Mouse (Mus musculus): ENCODE results near the gene Adgrg6.

The Adgrg6 gene

DNA sequence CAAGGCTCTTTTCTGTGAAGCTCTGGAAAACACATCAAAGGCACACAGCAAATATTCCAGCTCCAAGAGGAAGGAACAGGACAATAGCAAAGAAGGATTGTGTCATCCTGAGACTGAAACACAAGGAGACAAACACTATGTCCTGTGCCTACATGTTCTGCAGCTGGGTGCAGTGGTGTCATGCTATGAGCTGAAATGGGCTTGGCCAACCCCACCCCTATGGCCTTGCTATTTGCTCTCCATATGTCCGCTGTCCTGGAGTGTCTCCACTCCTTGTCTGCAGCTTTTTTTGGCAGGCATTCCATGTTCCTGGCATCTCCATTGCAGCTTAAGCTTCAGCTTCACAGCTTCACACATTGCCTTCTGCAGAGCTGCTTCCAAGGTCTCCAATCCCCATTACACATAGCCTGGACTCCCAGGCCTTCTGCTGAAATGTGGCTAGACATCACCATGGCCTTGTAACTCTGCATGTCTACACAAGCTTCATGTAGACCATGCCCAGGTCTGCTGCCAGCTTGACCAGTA, 180.3 kb downstream of the Adgrg6 start:
- no peak for DNase-seq

DNA sequence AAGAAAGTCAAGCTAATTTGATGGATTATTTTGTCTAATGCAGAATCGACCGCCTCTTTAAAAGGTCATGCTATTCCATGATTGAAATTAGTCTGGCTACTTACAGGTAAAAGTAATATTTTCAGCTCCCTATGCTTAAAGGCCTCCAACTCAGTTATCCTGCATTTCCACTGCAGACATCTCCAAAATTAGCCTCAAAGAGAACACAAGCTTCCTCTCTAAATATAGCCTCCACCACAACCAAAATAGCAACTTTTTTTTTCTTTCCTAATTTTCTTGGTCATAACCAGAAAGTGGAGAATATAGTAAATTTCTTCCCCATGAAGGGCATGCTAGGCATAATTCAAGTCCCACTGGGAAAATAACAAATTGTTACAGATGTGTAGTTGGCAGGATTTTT, 182.2 kb downstream of the Adgrg6 start:
- no peak for DNase-seq

DNA sequence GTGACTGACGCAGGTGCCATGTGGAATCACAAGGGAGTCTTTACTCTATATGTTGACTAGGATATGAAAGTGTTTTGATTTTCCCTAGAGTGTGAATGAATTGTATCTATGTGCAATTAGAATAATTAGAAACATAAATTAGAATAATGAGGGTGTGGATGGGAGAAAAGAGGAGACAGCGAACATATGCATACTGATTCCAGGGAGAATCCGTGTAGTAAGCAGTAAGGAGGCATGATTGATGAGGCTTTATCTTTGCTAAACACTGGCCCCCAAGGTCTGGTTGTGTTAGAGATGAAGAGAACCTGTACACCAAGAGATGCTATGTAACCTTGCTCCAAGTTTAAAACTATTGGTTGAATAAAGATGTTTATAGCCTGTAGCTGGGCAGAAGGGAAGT, 187.2 kb downstream of the Adgrg6 start:
- DNase-seq, result no peak
